Mouse (Mus musculus) embryonic facial prominence, embryonic 12.5 days (tissue): ENCODE results near the gene Sh3bp5. TPM values are rescaled to one million over a fixed set of nuclear protein-coding genes. Genes with fewer than 3 reads are reported as not detected.
A peak's percentile ranks its signal among the peaks of the same experiment; 100 is the strongest.

Experiments
- ATAC-seq: fragments of 200-750 bp; cut with Nextera tagmentation; 2 replicates; pipeline ENCODE4 v1.8.0; 2017; ENCODE audit not compliant: insufficient number of reproducible peaks, insufficient read depth, low FRiP score, low TSS enrichment
- H3K27ac ChIP-seq: fragments of 300-500 bp; sonication (generic); 2 replicates; pipeline ENCODE4 v1.5.1; 2016; ENCODE audit warnings: mild to moderate bottlenecking
- H3K27me3 ChIP-seq: fragments of 300-500 bp; sonication (generic); 2 replicates; pipeline ENCODE4 v1.6.1; 2016; ENCODE audit warnings: mild to moderate bottlenecking, moderate library complexity
- H3K36me3 ChIP-seq: fragments of 300-500 bp; sonication (generic); 2 replicates; pipeline ENCODE4 v1.6.1; 2016; ENCODE audit warnings: mild to moderate bottlenecking
- H3K4me1 ChIP-seq: fragments of 300-500 bp; sonication (generic); 2 replicates; pipeline ENCODE4 v1.6.1; 2016
- H3K4me2 ChIP-seq: fragments of 300-500 bp; sonication (generic); replicated peaks from 2 replicates; pipeline ENCODE4 v1.6.1; 2016; ENCODE audit warnings: mild to moderate bottlenecking, moderate library complexity
- H3K4me3 ChIP-seq: fragments of 300-500 bp; sonication (generic); 2 replicates; pipeline ENCODE4 v1.5.1; 2016; ENCODE audit warnings: mild to moderate bottlenecking
- H3K9ac ChIP-seq: fragments of 300-500 bp; sonication (generic); 2 replicates; pipeline ENCODE4 v1.6.1; 2016; ENCODE audit warnings: mild to moderate bottlenecking, moderate library complexity
- H3K9me3 ChIP-seq: fragments of 300-500 bp; sonication (generic); 2 replicates; pipeline ENCODE4 v1.6.1; 2016; ENCODE audit warnings: mild to moderate bottlenecking, moderate library complexity
- WGBS: fragments of 180-500 bp; shearing (Covaris S2); methylation state at CpG from one replicate; pipeline ENCODE4 v1.1.7; 2016; 5-methylcytosine and 5-hydroxymethylcytosine counted together
- polyA plus RNA-seq: library from polyadenylated mRNA; unstranded; fragments of >200 nt; fragmentation: Nextera tagmentation; extraction: Ambion mirVana; gene quantifications from 2 replicates; pipeline ENCODE4 v1.2.1, GENCODE M21; 2016

The Sh3bp5 gene
- polyA plus RNA-seq, 1 experiment from 2014 or later = 34.7 TPM

DNA sequence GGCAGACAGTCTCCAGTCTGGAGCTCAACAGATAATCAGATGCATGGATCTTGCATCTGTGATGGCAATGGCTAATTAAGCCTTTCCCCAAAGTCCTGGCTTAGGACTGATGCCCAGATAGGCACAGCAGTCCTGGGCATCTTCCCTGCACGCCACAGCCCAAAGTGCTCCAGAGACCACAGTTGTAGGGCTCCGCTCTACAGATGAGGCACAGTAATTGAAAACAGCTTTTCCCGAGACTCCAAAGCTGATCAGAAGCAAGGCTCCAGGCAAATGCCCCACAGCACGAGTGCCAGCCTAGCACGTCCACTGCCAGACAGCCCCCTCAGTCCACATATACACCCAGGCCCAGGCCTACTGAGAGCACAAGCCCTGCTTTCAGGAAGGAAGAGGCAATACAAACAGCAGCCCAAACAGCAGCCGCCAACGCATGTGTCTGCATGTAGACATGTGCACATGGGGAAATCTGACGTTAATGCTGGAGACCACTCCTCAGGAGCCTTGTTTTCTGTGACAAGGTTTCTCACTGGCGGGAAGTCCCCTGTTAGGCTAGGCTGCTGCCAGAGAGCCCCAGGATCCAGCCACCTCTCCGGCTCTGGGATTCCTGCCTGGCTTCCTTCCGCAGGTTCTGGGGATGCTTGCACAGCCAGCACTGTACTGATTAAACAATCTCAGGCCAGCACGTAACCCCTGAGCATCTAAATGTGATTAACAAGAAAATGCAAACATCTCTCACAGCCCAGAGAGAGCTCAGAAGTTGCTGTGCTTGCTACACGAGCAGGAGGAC is 47.6 kb downstream of the Sh3bp5 start:
- Histone ChIP-seq H3K9ac (no peak overlapping the region), H3K4me1 (peaks cover 24% of the 10 kb centered on the region), H3K27ac (peak overlapping the region; percentile 61; the same call in 1 of the 2 replicates), H3K4me2 (no peak overlapping the region), H3K27me3 (no peaks in the 10 kb centered on the region), H3K4me3 (no peak overlapping the region), H3K9me3 (no peaks in the 10 kb centered on the region), H3K36me3 (no peaks in the 10 kb centered on the region; the same call in 1 of the 2 replicates)
- no peak for ATAC-seq
- 44% methylated on average over 13 of the region's 13 CpGs for WGBS

DNA sequence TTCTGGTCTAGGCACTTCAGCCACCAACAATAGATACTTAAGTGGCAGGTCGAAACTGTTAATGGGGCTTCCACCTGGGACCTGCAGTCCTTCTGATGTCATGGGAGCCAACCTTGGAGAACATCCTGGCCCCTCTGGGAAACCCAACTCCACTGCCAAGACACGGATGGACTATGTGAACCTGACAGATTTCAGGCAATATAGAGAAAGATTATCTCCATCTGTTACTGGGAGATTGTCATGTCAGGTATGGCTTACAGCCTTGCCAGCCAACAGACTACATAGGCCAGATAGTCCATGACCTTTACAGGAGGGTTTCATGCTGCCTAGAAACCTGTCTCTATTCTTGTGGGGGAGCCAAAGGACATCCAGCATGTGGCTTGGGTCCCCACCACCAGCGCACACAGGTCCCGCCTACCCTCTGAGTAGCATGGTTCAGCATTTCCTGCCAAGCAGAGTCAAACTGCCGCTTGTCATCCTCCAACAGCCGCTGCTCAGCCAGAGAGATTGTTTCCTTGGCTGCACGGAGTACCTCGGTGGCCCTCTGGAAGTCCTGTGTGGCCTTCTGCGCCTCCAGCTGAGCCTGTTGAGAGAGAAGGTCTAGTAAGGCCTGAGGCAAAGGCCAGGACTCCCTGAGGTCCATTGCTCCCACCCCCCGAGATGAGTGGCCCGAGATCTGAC is 48.4 kb downstream of the Sh3bp5 start:
- peaks cover 24% of the 10 kb centered on the region for H3K4me1 ChIP-seq
- H3K9ac ChIP-seq = no peak overlapping the region; the same call in 1 of the 2 replicates
- no peak overlapping the region for H3K4me2 ChIP-seq
- no peaks in the 10 kb centered on the region for H3K9me3 ChIP-seq
- H3K27me3 ChIP-seq = no peaks in the 10 kb centered on the region
- H3K27ac ChIP-seq = no peak overlapping the region
- H3K4me3 ChIP-seq = no peak overlapping the region
- peaks cover 2% of the 10 kb centered on the region; the same call in 1 of the 2 replicates for H3K36me3 ChIP-seq
- ATAC-seq = no peak
- WGBS = 66% methylated on average over 11 of the region's 11 CpGs

DNA sequence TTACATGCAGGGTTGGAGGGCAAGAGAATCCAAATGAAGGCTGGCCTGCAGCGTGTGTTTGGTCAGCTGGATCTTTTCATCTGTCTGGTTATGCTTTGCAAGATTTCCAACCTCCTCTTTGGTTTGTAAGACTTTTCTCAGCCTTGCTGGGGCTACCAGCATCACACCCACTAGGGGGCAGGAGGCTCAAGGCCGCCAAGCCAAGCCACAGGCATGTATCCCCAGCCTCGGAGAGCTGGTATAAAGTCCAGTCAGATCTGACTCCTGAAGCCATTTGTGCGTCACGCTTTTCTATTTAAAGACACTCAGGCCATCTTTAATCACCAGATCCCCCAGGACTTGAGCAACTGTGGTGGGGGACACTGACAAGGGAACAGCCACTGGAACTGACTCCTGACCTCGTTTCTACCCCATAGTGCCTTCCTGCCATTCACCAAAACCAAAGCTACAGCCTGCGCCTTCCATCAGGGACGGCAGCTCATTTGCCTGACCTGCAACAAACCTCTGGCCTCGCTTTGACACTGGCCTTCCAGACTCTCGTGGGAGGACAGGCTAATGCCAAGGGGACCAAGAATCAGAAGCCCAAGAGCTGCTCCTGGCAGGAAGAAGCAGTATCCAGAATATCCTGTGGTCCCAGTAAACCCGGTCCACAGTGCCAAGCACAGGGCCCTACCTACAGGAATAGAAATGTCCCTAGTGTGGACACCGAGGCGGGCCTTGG is 49.7 kb downstream of the Sh3bp5 start:
- Histone ChIP-seq H3K4me3 (no peak overlapping the region), H3K9me3 (no peaks in the 10 kb centered on the region), H3K36me3 (peaks cover 5% of the 10 kb centered on the region; the same call in 1 of the 2 replicates), H3K27ac (no peak overlapping the region), H3K4me2 (no peak overlapping the region), H3K27me3 (no peaks in the 10 kb centered on the region), H3K4me1 (peaks cover 24% of the 10 kb centered on the region), H3K9ac (no peak overlapping the region)
- 44% methylated on average over 13 of the region's 13 CpGs for WGBS
- no peak for ATAC-seq

DNA sequence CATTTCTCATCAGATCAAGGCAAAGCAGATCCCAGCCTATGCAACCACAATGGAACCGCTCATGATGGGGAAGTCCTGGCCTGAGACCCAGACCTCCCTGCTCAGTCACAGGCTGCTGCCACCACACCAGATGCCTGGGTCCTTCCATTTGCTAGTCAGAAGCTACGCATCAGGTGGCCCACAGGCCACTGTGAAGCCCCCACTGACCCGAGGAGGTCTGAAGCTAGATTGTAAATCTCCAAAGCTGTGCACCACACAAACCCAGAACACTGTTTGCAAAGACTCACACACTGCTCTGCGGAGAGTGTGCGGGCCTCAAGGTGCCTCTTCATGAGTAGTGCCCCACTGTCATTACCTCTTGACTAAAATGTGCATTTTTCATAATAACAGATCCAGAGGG is 50.5 kb downstream of the Sh3bp5 start:
- Histone ChIP-seq H3K4me1 (peaks cover 24% of the 10 kb centered on the region), H3K36me3 (peaks cover 5% of the 10 kb centered on the region; the same call in 1 of the 2 replicates), H3K9ac (no peak overlapping the region), H3K27ac (no peak overlapping the region), H3K4me2 (no peak overlapping the region), H3K4me3 (no peak overlapping the region), H3K9me3 (no peaks in the 10 kb centered on the region), H3K27me3 (no peaks in the 10 kb centered on the region)
- WGBS = 90% methylated on average over 5 of the region's 5 CpGs
- ATAC-seq = no peak

DNA sequence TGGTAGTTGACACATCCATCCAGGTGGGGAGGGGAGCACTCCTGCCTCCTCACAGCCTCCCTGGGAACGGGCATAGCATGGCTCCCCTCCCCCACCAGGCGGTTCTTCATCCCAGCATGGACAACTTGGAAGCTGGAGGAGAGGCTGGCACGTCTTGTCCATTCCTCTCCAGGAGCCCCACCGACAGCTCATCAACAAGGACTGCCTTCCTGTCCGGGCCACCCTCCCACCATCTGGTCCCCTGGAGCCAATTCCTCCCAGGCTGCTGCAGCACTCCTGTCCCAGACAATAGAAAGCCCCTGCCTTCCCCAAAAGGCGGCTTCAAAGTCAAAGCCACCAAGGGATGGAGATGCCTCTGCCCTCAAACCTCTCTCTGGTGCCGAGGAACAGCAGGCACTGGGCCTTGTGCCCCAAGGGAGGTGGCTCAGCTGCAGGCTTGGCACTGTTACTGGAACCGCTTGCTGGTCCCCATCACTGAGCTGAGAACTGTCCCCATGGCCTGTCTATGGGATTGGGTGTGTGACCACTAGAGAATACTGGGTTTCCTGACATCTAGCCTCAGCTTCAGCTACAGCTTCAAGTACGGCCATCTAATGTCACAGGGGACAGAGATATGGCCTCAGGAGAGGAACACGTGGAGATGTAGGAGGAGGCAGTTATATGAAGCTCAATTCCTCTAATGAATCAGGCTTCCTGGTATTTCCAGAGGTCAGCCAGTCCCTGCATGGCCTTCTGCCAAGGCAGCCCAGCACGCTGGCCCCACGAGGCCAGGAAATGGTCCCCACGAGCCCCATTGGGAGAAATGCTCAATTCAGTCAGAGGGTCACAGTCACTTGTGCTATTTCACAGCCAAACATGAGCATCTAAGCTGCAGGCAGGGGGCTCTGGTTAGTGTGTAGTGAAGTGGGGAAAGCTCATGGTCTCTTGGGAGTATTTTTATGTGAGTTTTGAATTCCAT is 51.2 kb downstream of the Sh3bp5 start:
- Histone ChIP-seq H3K4me2 (no peak overlapping the region), H3K27ac (no peak overlapping the region), H3K9ac (no peak overlapping the region), H3K4me1 (peaks cover 24% of the 10 kb centered on the region), H3K9me3 (no peaks in the 10 kb centered on the region), H3K36me3 (peaks cover 5% of the 10 kb centered on the region; the same call in 1 of the 2 replicates), H3K4me3 (no peak overlapping the region), H3K27me3 (no peaks in the 10 kb centered on the region)
- 77% methylated on average over 13 of the region's 13 CpGs for WGBS
- ATAC-seq = no peak

DNA sequence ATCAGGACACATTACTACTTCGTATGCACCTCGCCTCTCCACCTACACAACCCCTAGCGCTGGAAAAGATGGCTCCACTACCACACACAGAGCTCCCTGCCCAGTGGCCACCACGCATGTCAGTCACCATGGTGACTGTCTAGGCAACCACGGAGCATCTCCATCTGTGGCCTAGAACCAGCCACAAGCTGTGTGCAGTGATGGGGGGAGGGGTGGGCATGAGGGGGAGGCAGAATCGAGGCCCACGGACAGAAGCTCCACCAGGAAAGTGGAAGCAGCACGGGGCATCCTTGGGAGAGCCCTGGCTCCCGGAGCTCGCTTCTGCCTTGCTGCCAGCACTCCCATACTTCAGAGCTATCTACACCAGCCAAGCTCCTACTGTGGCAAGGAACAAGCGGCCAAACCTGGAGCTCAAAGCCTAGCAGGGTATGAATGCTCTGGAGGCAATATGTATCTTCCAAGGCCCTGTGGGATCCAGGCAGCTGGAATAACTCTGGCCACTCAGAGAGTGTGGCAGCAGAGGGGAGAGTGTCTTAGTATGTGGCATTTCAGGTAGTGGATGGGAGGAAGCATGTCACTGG is 52.3 kb downstream of the Sh3bp5 start:
- Histone ChIP-seq H3K27ac (no peak overlapping the region), H3K4me3 (no peak overlapping the region), H3K4me1 (peaks cover 20% of the 10 kb centered on the region), H3K4me2 (no peak overlapping the region), H3K9me3 (no peaks in the 10 kb centered on the region), H3K9ac (no peak overlapping the region; the same call in 1 of the 2 replicates), H3K36me3 (peaks cover 11% of the 10 kb centered on the region), H3K27me3 (no peaks in the 10 kb centered on the region)
- no peak for ATAC-seq
- WGBS = 85% methylated on average over 11 of the region's 11 CpGs

DNA sequence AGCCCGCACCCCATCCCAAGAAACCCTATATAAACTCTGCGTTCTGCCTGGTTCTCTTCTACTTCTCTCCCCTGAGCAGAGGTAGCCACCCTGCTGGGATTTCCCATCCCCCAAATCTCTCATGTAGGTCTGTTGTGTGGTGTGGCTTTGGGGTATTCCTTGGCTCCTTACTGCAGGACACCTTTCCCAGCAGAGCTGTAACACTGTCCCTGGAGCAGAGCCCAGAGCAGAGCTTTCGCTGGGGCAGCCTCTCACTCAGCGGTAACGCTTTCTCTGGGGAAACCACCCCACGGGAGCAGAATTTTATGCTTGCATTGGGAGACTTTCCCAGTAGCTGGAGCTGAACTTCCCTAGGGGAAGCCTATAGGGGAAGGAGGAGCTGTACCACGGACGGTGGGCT is 53.6 kb downstream of the Sh3bp5 start:
- no peak for ATAC-seq
- WGBS = 86% methylated on average over 8 of the region's 8 CpGs
- Histone ChIP-seq H3K27me3 (no peaks in the 10 kb centered on the region), H3K9ac (no peak overlapping the region), H3K4me1 (peaks cover 8% of the 10 kb centered on the region; the same call in 1 of the 2 replicates), H3K9me3 (no peaks in the 10 kb centered on the region), H3K27ac (no peak overlapping the region), H3K4me2 (no peak overlapping the region), H3K36me3 (peaks cover 24% of the 10 kb centered on the region), H3K4me3 (no peak overlapping the region)

DNA sequence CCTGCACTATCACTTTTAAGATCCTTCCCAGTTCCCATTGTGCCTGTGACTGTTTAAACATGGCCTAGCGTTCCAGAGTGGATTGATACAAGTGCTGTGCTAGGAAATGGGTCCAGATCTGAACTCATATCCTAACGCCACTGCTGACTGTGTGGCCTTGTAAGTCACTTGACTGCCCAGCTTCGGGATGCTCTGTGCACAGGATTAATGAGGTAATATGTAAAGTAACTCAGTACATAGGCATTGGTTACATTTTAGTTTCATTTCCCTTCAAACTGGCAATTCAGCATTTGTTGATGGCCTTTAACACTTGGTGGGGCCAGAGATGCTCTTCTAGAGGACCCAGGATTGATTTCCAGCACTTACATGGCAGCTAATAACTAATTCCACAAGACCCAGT is 59.5 kb downstream of the Sh3bp5 start:
- H3K4me3 ChIP-seq = no peak overlapping the region
- H3K9me3 ChIP-seq = no peaks in the 10 kb centered on the region
- no peaks in the 10 kb centered on the region for H3K27me3 ChIP-seq
- H3K4me1 ChIP-seq = no peaks in the 10 kb centered on the region
- no peak overlapping the region for H3K9ac ChIP-seq
- no peak overlapping the region for H3K4me2 ChIP-seq
- no peak for ATAC-seq
- WGBS = 87% methylated on average over 3 of the region's 3 CpGs
- peaks cover 66% of the 10 kb centered on the region for H3K36me3 ChIP-seq
- no peak overlapping the region for H3K27ac ChIP-seq

DNA sequence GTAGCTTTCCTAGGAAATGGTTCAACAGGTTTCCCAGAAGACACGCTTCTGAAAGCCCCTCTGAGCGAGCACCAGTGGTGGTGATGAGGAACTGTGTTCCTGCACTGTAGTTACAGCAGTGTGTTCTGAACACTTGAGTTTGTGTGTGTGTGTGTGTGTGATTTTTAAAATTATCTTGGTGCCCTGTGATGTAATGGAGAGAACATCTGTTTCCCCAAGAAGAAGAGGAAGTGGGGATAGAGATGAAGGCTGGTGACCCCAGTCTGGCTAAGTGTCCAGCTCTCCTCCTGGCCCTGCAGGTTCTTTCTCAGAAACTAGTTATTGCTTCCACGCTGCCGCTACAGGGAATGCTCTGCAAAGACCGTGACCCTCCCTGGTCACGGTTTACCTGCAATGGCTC is 61.5 kb downstream of the Sh3bp5 start:
- Histone ChIP-seq H3K9me3 (no peaks in the 10 kb centered on the region), H3K4me2 (no peak overlapping the region), H3K9ac (no peak overlapping the region), H3K36me3 (peaks cover 84% of the 10 kb centered on the region), H3K4me1 (no peaks in the 10 kb centered on the region), H3K27ac (no peak overlapping the region), H3K4me3 (no peak overlapping the region), H3K27me3 (no peaks in the 10 kb centered on the region)
- WGBS = 92% methylated on average over 6 of the region's 6 CpGs
- no peak for ATAC-seq

DNA sequence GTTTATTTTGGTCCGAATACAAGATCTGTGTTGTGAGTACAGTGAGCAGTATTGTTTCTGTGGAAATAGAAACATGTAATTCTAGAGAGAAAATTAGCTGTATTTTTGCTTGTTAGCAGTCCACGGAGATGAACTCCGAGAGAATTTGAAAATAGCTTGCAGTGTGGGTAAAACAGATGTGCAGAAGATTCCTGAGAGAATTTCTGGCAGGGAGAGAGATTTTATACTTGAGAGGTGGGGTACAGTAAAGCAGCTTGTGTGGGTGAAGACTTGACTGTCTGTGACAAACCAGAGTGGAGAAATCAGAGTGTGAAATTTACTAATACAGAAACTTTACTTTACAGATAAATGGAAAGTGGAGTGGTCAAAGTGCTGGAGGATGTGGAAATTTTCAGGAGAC is 66.5 kb downstream of the Sh3bp5 start:
- Histone ChIP-seq H3K4me2 (no peak overlapping the region), H3K27me3 (no peaks in the 10 kb centered on the region), H3K4me1 (no peaks in the 10 kb centered on the region), H3K9ac (no peak overlapping the region), H3K27ac (no peak overlapping the region), H3K4me3 (no peak overlapping the region), H3K9me3 (no peaks in the 10 kb centered on the region), H3K36me3 (peaks cover 65% of the 10 kb centered on the region)
- ATAC-seq = no peak
- WGBS = 79% methylated on average over 3 of the region's 3 CpGs

DNA sequence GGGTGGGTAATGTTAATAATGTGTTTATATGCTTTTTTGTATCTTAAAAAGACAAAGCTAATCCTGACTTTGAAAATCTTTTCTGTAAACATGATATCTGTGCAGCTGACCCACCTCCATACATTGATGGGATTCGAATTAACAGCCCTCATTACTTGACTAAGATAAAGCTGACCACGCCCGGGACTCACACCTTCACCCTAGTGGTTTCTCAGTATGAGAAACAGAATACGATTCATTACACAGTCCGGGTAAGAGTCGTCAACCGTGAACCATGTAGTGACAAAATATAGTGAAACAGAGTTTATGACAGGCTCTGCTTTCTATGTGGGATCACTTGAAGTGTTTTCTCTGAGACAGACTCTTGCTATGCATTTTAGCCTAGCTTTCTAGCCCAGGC is 67.9 kb downstream of the Sh3bp5 start:
- Histone ChIP-seq H3K36me3 (peaks cover 66% of the 10 kb centered on the region), H3K4me2 (no peak overlapping the region), H3K9me3 (no peaks in the 10 kb centered on the region), H3K27me3 (no peaks in the 10 kb centered on the region), H3K9ac (no peak overlapping the region), H3K4me3 (no peak overlapping the region), H3K4me1 (no peaks in the 10 kb centered on the region), H3K27ac (no peak overlapping the region)
- WGBS = 92% methylated on average over 7 of the region's 7 CpGs
- no peak for ATAC-seq
